Mouse (Mus musculus) CH12.LX (cell line): ENCODE results near the gene Itk.

Source experiments
- CTCF ChIP-seq, 2 experiments: IDR thresholded peaks in 1 of 2; conservative IDR thresholded peaks in 1 of 2; 2 replicates each; pipeline ENCODE4 v1.5.1; 2011 to 2012; ENCODE audit warnings: low read depth in 2 of 2, low read length in 2 of 2, improper control_type of control experiment in 1 of 2, inconsistent platforms in 1 of 2, mild to moderate bottlenecking in 1 of 2, moderate library complexity in 1 of 2
- E2F4 ChIP-seq: IDR thresholded peaks from 2 replicates; pipeline ENCODE4 v1.6.1; 2011; ENCODE audit warnings: low read depth, low read length, improper control_type of control experiment; ENCODE audit not compliant: insufficient replicate concordance
- GABPA ChIP-seq: IDR thresholded peaks from 2 replicates; pipeline ENCODE4 v1.6.1; 2012; ENCODE audit warnings: low read depth, low read length, improper control_type of control experiment, inconsistent platforms; ENCODE audit not compliant: insufficient replicate concordance
- HCFC1 ChIP-seq: IDR thresholded peaks from 2 replicates; pipeline ENCODE4 v1.6.1; 2012; ENCODE audit warnings: low read depth, mild to moderate bottlenecking, inconsistent platforms, low read length, improper control_type of control experiment
- IRF4 ChIP-seq: IDR thresholded peaks from 2 replicates; pipeline ENCODE4 v1.6.1; 2014; ENCODE audit warnings: low read depth, mild to moderate bottlenecking, inconsistent platforms, low read length, improper control_type of control experiment
- MAX ChIP-seq: IDR thresholded peaks from 2 replicates; pipeline ENCODE4 v1.6.1; 2011; ENCODE audit warnings: low read length, improper control_type of control experiment
- PAX5 ChIP-seq: IDR thresholded peaks from 2 replicates; pipeline ENCODE4 v1.6.1; 2012; ENCODE audit warnings: low read length, inconsistent platforms, mixed read lengths
- POLR2A ChIP-seq: IDR thresholded peaks from 2 replicates; pipeline ENCODE4 v1.6.1; 2011; ENCODE audit warnings: low read depth, mild to moderate bottlenecking, improper control_type of control experiment, low read length
- SMC3 ChIP-seq: IDR thresholded peaks from 2 replicates; pipeline ENCODE4 v1.6.1; 2011; ENCODE audit warnings: low read depth, low read length, improper control_type of control experiment
- TCF12 ChIP-seq: IDR thresholded peaks from 2 replicates; pipeline ENCODE4 v1.6.1; 2014; ENCODE audit warnings: low read depth, mild to moderate bottlenecking, inconsistent platforms, low read length, improper control_type of control experiment
- USF2 ChIP-seq: conservative IDR thresholded peaks from 2 replicates; pipeline ENCODE4 v1.6.1; 2011; ENCODE audit warnings: low read depth, low read length, improper control_type of control experiment

DNA sequence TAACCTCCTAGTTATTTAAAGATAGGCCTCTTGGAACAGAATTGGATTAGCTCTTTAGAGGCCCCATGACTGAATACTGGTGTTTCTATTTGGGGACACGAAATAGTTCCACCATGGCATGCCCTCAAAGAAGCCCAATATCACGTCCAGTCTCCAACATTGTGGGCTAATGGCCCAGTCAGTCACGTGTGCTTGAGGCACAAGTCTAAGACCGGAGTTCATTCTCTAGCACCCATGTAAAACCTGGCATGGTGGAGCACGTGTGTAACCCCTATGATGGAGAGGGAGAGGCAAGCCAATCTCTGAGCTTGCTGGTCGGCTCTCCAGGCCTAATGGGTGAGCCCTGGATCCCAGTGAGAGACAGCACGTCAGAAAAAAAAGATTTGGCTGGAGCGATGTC lies 113.1 kb downstream of the Itk start:
- no peak for TF ChIP-seq MAX
- TF ChIP-seq CTCF (conservative IDR thresholded peaks at IDR 0.05 in 1 of 2, IDR thresholded peaks at IDR 0.05 in 1 of 2; ENCODE audit: low read depth in 2 of 2, low read length in 2 of 2): no peak
- TF ChIP-seq USF2: no peak
- TF ChIP-seq E2F4: no peak
- no peak for TF ChIP-seq IRF4
- no peak for TF ChIP-seq PAX5
- TF ChIP-seq POLR2A: no peak
- TF ChIP-seq TCF12: no peak
- no peak for TF ChIP-seq GABPA
- TF ChIP-seq HCFC1: no peak
- no peak for TF ChIP-seq SMC3
